Mouse (Mus musculus): ENCODE measurements around the gene Fam126a. TPM values are rescaled to one million over a fixed set of nuclear protein-coding genes. Genes with fewer than 3 reads are reported as not detected.

Gene Fam126a
- polyA plus RNA-seq, 1 experiment from 2014 or later = 18.0 TPM

- Histone ChIP-seq H3K36me3 (no peaks in the 10 kb centered on the region), H3K9ac (no peak overlapping the region), H3K27me3 (replicated peaks) (no peaks in the 10 kb centered on the region), H3K27ac (no peak overlapping the region; the same call in 1 of the 2 replicates), H3K4me3 (replicated peaks) (no peak overlapping the region), H3K4me2 (no peak overlapping the region), H3K4me1 (peaks cover 8% of the 10 kb centered on the region), H3K9me3 (peaks cover 6% of the 10 kb centered on the region; the same call in 1 of the 2 replicates)
- ATAC-seq (ENCODE audit: insufficient read depth, low FRiP score, low read depth) = no peak
- WGBS = 47% methylated on average over 9 of the region's 9 CpGs
Observed at GRCm38 (mm10) chr5:24053245-24054190, 23.0 kb upstream of the Fam126a start.

- Histone ChIP-seq H3K27ac (no peak overlapping the region), H3K4me3 (replicated peaks) (no peak overlapping the region), H3K9ac (no peak overlapping the region), H3K4me1 (peaks cover 12% of the 10 kb centered on the region), H3K27me3 (replicated peaks) (no peaks in the 10 kb centered on the region), H3K9me3 (peaks cover 6% of the 10 kb centered on the region; the same call in 1 of the 2 replicates), H3K36me3 (no peaks in the 10 kb centered on the region), H3K4me2 (0 out of 2 replicates have a peak overlapping the region, but pooled peaks have one; percentile 5)
- 60% methylated on average over 16 of the region's 16 CpGs for WGBS
- ATAC-seq (ENCODE audit: insufficient read depth, low FRiP score, low read depth) = no peak
Observed at GRCm38 (mm10) chr5:24051755-24052675, 21.5 kb upstream of the Fam126a start.

- no peak for ATAC-seq (ENCODE audit: insufficient read depth, low FRiP score, low read depth)
Observed at GRCm38 (mm10) chr5:24047821-24048220, 17.3 kb upstream of the Fam126a start.

GRCm38 (mm10) chr5:24047001-24047400, 16.5 kb upstream of the Fam126a start:
- Histone ChIP-seq H3K4me3 (replicated peaks) (no peak overlapping the region), H3K4me2 (no peak overlapping the region; the same call in 1 of the 2 replicates), H3K36me3 (no peaks in the 10 kb centered on the region), H3K27ac (peak overlapping the region; percentile 65; the same call in 1 of the 2 replicates), H3K27me3 (replicated peaks) (no peaks in the 10 kb centered on the region), H3K9me3 (no peaks in the 10 kb centered on the region), H3K9ac (no peak overlapping the region), H3K4me1 (0 out of 2 replicates have a peak, but pooled peaks cover 4% of the 10 kb centered on the region)
- ATAC-seq (ENCODE audit: insufficient read depth, low FRiP score, low read depth) = no peak
- 81% methylated on average over 7 of the region's 7 CpGs for WGBS

More at GRCm38 (mm10) chr5:24047821-24048220, 17.3 kb upstream of the Fam126a start:
- Histone ChIP-seq H3K27me3 (replicated peaks) (no peaks in the 10 kb centered on the region), H3K4me3 (replicated peaks) (no peak overlapping the region), H3K9me3 (no peaks in the 10 kb centered on the region), H3K4me2 (no peak overlapping the region), H3K4me1 (peaks cover 7% of the 10 kb centered on the region; the same call in 1 of the 2 replicates), H3K36me3 (no peaks in the 10 kb centered on the region), H3K27ac (no peak overlapping the region), H3K9ac (no peak overlapping the region)
- WGBS = 38% methylated on average over 1 of the region's 1 CpGs

- no peak overlapping the region for H3K4me2 ChIP-seq
- no peaks in the 10 kb centered on the region for H3K36me3 ChIP-seq
- H3K4me1 ChIP-seq = 0 out of 2 replicates have a peak, but pooled peaks cover 4% of the 10 kb centered on the region
- no peak overlapping the region for H3K9ac ChIP-seq
- H3K27ac ChIP-seq = peak overlapping the region; percentile 0; the same call in 1 of the 2 replicates
- no peaks in the 10 kb centered on the region for H3K9me3 ChIP-seq
- H3K27me3 ChIP-seq (replicated peaks) = no peaks in the 10 kb centered on the region
- peak; percentile 50; the same call in 1 of the 2 replicates for ATAC-seq (ENCODE audit: insufficient read depth, low FRiP score, low read depth)
- no peak overlapping the region for H3K4me3 ChIP-seq (replicated peaks)
- 35% methylated on average over 4 of the region's 4 CpGs for WGBS
Observed at GRCm38 (mm10) chr5:24045998-24046631, 15.6 kb upstream of the Fam126a start.

- Histone ChIP-seq H3K27me3 (replicated peaks) (no peaks in the 10 kb centered on the region), H3K4me2 (no peak overlapping the region), H3K9me3 (no peaks in the 10 kb centered on the region), H3K4me3 (replicated peaks) (no peak overlapping the region), H3K9ac (no peak overlapping the region), H3K27ac (no peak overlapping the region), H3K4me1 (0 out of 2 replicates have a peak, but pooled peaks cover 4% of the 10 kb centered on the region), H3K36me3 (no peaks in the 10 kb centered on the region)
- no peak for ATAC-seq (ENCODE audit: insufficient read depth, low FRiP score, low read depth)
- WGBS = 42% methylated on average over 1 of the region's 1 CpGs
Observed at GRCm38 (mm10) chr5:24044387-24044786, 13.9 kb upstream of the Fam126a start.

- H3K4me1 ChIP-seq = 0 out of 2 replicates have a peak, but pooled peaks cover 4% of the 10 kb centered on the region
- no peaks in the 10 kb centered on the region for H3K36me3 ChIP-seq
- no peak overlapping the region for H3K9ac ChIP-seq
- H3K4me2 ChIP-seq = no peak overlapping the region
- H3K9me3 ChIP-seq = no peaks in the 10 kb centered on the region
- no peaks in the 10 kb centered on the region for H3K27me3 ChIP-seq (replicated peaks)
- H3K27ac ChIP-seq = no peak overlapping the region
- no peak for ATAC-seq (ENCODE audit: insufficient read depth, low FRiP score, low read depth)
- 81% methylated on average over 2 of the region's 2 CpGs for WGBS
- no peak overlapping the region for H3K4me3 ChIP-seq (replicated peaks)
Observed at GRCm38 (mm10) chr5:24043367-24043766, 12.9 kb upstream of the Fam126a start.

GRCm38 (mm10) chr5:24041341-24041852, 10.9 kb upstream of the Fam126a start:
- WGBS = 79% methylated on average over 4 of the region's 4 CpGs
- ATAC-seq (ENCODE audit: insufficient read depth, low FRiP score, low read depth) = no peak
- Histone ChIP-seq H3K36me3 (no peaks in the 10 kb centered on the region), H3K4me3 (replicated peaks) (no peak overlapping the region), H3K27me3 (replicated peaks) (no peaks in the 10 kb centered on the region), H3K9me3 (no peaks in the 10 kb centered on the region), H3K9ac (no peak overlapping the region), H3K4me1 (no peaks in the 10 kb centered on the region), H3K4me2 (no peak overlapping the region), H3K27ac (no peak overlapping the region)

GRCm38 (mm10) chr5:24040601-24041000, 10.1 kb upstream of the Fam126a start:
- Histone ChIP-seq H3K9me3 (no peaks in the 10 kb centered on the region), H3K4me3 (replicated peaks) (no peak overlapping the region), H3K4me1 (no peaks in the 10 kb centered on the region), H3K27ac (no peak overlapping the region), H3K9ac (no peak overlapping the region), H3K27me3 (replicated peaks) (no peaks in the 10 kb centered on the region), H3K4me2 (no peak overlapping the region), H3K36me3 (no peaks in the 10 kb centered on the region)
- ATAC-seq (ENCODE audit: insufficient read depth, low FRiP score, low read depth) = no peak

GRCm38 (mm10) chr5:24039423-24039822, 8.9 kb upstream of the Fam126a start:
- H3K4me1 ChIP-seq = no peaks in the 10 kb centered on the region
- H3K9me3 ChIP-seq = no peaks in the 10 kb centered on the region
- 82% methylated on average over 5 of the region's 5 CpGs for WGBS
- H3K4me2 ChIP-seq = no peak overlapping the region
- H3K27me3 ChIP-seq (replicated peaks) = no peaks in the 10 kb centered on the region
- no peaks in the 10 kb centered on the region for H3K36me3 ChIP-seq
- ATAC-seq (ENCODE audit: insufficient read depth, low FRiP score, low read depth) = no peak
- no peak overlapping the region for H3K27ac ChIP-seq
- H3K9ac ChIP-seq = no peak overlapping the region
- H3K4me3 ChIP-seq (replicated peaks) = no peak overlapping the region

GRCm38 (mm10) chr5:24038819-24039218, 8.3 kb upstream of the Fam126a start:
- H3K4me1 ChIP-seq = no peaks in the 10 kb centered on the region
- ATAC-seq (ENCODE audit: insufficient read depth, low FRiP score, low read depth) = no peak
- H3K9me3 ChIP-seq = no peaks in the 10 kb centered on the region
- no peaks in the 10 kb centered on the region for H3K27me3 ChIP-seq (replicated peaks)
- H3K4me3 ChIP-seq (replicated peaks) = no peak overlapping the region
- no peaks in the 10 kb centered on the region for H3K36me3 ChIP-seq
- H3K4me2 ChIP-seq = no peak overlapping the region
- H3K9ac ChIP-seq = no peak overlapping the region
- no peak overlapping the region for H3K27ac ChIP-seq
- WGBS = 56% methylated on average over 5 of the region's 5 CpGs
